Mouse (Mus musculus): ENCODE results near the gene Prelp. TPM values are rescaled to one million over a fixed set of nuclear protein-coding genes. Genes with fewer than 3 reads are reported as not detected.

The Prelp gene
- polyA plus RNA-seq, 1 experiment from 2014 or later, result 2.7 TPM

GRCm38 (mm10) chr1:133878825-133879423 lies 42.3 kb downstream of the Prelp start:
- Histone ChIP-seq H3K36me3 (ENCODE audit: control insufficient read depth, insufficient read depth, low read length) (no peaks in the 10 kb centered on the region), H3K27ac (ENCODE audit: low read length) (no peak overlapping the region), H3K9ac (ENCODE audit: low read depth, low read length) (no peak overlapping the region), H3K4me1 (ENCODE audit: control insufficient read depth, insufficient read depth, low read length) (peaks cover 24% of the 10 kb centered on the region), H3K9me3 (ENCODE audit: control insufficient read depth, low read length) (no peaks in the 10 kb centered on the region), H3K27me3 (replicated peaks; ENCODE audit: control insufficient read depth, insufficient read depth, low read length) (no peaks in the 10 kb centered on the region), H3K4me2 (ENCODE audit: low read depth, low read length) (no peak overlapping the region), H3K4me3 (ENCODE audit: low read length) (no peak overlapping the region)
- WGBS, result 61% methylated on average over 12 of the region's 12 CpGs
- ATAC-seq, result no peak

GRCm38 (mm10) chr1:133876936-133877335 lies 44.3 kb downstream of the Prelp start:
- no peak overlapping the region for H3K4me3 ChIP-seq (ENCODE audit: low read length)
- ATAC-seq, result peak; percentile 68; the same call in 1 of the 2 replicates
- peaks cover 7% of the 10 kb centered on the region for H3K4me1 ChIP-seq (ENCODE audit: control insufficient read depth, insufficient read depth, low read length)
- no peak overlapping the region for H3K4me2 ChIP-seq (ENCODE audit: low read depth, low read length)
- H3K36me3 ChIP-seq (ENCODE audit: control insufficient read depth, insufficient read depth, low read length), result no peaks in the 10 kb centered on the region
- WGBS, result 71% methylated on average over 7 of the region's 7 CpGs
- H3K9me3 ChIP-seq (ENCODE audit: control insufficient read depth, low read length), result no peaks in the 10 kb centered on the region
- H3K27me3 ChIP-seq (replicated peaks; ENCODE audit: control insufficient read depth, insufficient read depth, low read length), result no peaks in the 10 kb centered on the region
- no peak overlapping the region for H3K27ac ChIP-seq (ENCODE audit: low read length)
- H3K9ac ChIP-seq (ENCODE audit: low read depth, low read length), result no peak overlapping the region

GRCm38 (mm10) chr1:133873086-133873813 lies 48.0 kb downstream of the Prelp start:
- 82% methylated on average over 6 of the region's 6 CpGs for WGBS
- Histone ChIP-seq H3K4me2 (ENCODE audit: low read depth, low read length) (no peak overlapping the region), H3K27me3 (replicated peaks; ENCODE audit: control insufficient read depth, insufficient read depth, low read length) (no peaks in the 10 kb centered on the region), H3K4me3 (ENCODE audit: low read length) (no peak overlapping the region), H3K27ac (ENCODE audit: low read length) (no peak overlapping the region), H3K36me3 (ENCODE audit: control insufficient read depth, insufficient read depth, low read length) (no peaks in the 10 kb centered on the region), H3K9ac (ENCODE audit: low read depth, low read length) (no peak overlapping the region), H3K9me3 (ENCODE audit: control insufficient read depth, low read length) (no peaks in the 10 kb centered on the region), H3K4me1 (ENCODE audit: control insufficient read depth, insufficient read depth, low read length) (peaks cover 4% of the 10 kb centered on the region; the same call in 1 of the 2 replicates)
- ATAC-seq, result no peak

DNA sequence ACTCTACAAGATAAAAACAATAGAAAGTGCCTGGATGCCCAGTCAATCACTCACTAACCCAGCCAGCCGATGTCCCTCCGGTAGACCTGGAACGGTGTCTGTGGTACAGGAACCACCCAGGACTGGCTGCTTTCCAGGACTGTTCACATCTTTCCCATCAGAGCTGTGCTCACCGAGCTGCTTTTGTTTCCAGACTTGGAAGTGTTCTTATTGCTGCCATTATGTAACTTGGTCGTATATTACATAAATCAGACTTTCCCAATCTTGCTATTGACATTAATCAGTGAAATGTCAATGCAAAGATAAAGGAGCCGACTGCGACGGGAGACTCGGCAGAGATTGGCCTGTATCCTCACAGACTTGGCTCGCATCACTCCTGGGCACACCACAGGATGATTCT lies 50.0 kb downstream of the Prelp start:
- 74% methylated on average over 10 of the region's 10 CpGs for WGBS
- no peak overlapping the region for H3K9ac ChIP-seq (ENCODE audit: low read depth, low read length)

GRCm38 (mm10) chr1:133869221-133869620 lies 52.0 kb downstream of the Prelp start:
- Histone ChIP-seq H3K36me3 (ENCODE audit: control insufficient read depth, insufficient read depth, low read length) (no peaks in the 10 kb centered on the region), H3K27me3 (replicated peaks; ENCODE audit: control insufficient read depth, insufficient read depth, low read length) (no peaks in the 10 kb centered on the region), H3K4me1 (ENCODE audit: control insufficient read depth, insufficient read depth, low read length) (peaks cover under 1% of the 10 kb centered on the region; the same call in 1 of the 2 replicates), H3K9ac (ENCODE audit: low read depth, low read length) (no peak overlapping the region), H3K9me3 (ENCODE audit: control insufficient read depth, low read length) (no peaks in the 10 kb centered on the region), H3K4me2 (ENCODE audit: low read depth, low read length) (no peak overlapping the region), H3K4me3 (ENCODE audit: low read length) (no peak overlapping the region), H3K27ac (ENCODE audit: low read length) (no peak overlapping the region)
- no peak for ATAC-seq
- WGBS, result 60% methylated on average over 2 of the region's 2 CpGs

More for the DNA sequence above, 50.0 kb downstream of the Prelp start:
- H3K27ac ChIP-seq (ENCODE audit: low read length), result no peak overlapping the region
- H3K4me2 ChIP-seq (ENCODE audit: low read depth, low read length), result no peak overlapping the region
- no peak for ATAC-seq
- no peaks in the 10 kb centered on the region for H3K9me3 ChIP-seq (ENCODE audit: control insufficient read depth, low read length)
- no peaks in the 10 kb centered on the region for H3K4me1 ChIP-seq (ENCODE audit: control insufficient read depth, insufficient read depth, low read length)
- H3K27me3 ChIP-seq (replicated peaks; ENCODE audit: control insufficient read depth, insufficient read depth, low read length), result no peaks in the 10 kb centered on the region
- H3K4me3 ChIP-seq (ENCODE audit: low read length), result no peak overlapping the region
- H3K36me3 ChIP-seq (ENCODE audit: control insufficient read depth, insufficient read depth, low read length), result no peaks in the 10 kb centered on the region

GRCm38 (mm10) chr1:133863257-133863997 lies 57.8 kb downstream of the Prelp start:
- WGBS, result 17% methylated on average over 10 of the region's 10 CpGs
- Histone ChIP-seq H3K27me3 (replicated peaks; ENCODE audit: control insufficient read depth, insufficient read depth, low read length) (no peaks in the 10 kb centered on the region), H3K4me3 (ENCODE audit: low read length) (no peak overlapping the region), H3K4me1 (ENCODE audit: control insufficient read depth, insufficient read depth, low read length) (peaks cover 11% of the 10 kb centered on the region), H3K9me3 (ENCODE audit: control insufficient read depth, low read length) (no peaks in the 10 kb centered on the region), H3K27ac (ENCODE audit: low read length) (peak overlapping the region; percentile 64), H3K4me2 (ENCODE audit: low read depth, low read length) (no peak overlapping the region), H3K36me3 (ENCODE audit: control insufficient read depth, insufficient read depth, low read length) (no peaks in the 10 kb centered on the region), H3K9ac (ENCODE audit: low read depth, low read length) (no peak overlapping the region)
- ATAC-seq, result peak; percentile 58

DNA sequence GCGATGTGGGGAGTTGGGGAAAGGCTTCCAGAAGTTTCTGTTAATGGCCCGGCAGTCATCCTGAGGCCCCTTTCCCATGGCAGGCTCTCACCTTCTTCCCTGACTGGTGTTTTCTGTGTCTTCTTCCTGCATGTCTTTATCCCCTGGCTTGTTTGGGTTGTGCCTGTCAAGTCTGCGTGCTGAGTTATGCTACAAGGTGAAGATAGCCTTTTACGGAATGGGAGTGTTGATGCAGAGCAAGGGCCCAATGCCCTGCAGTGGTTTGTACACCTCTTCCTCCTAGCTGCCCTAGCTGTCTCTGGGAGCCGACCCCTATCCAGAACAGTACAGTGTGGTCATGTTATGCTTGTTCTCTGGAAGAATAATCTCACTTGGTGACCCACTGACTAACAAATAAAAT lies 60.2 kb downstream of the Prelp start:
- 54% methylated on average over 5 of the region's 5 CpGs for WGBS
- H3K27ac ChIP-seq (ENCODE audit: low read length), result no peak overlapping the region
- no peak overlapping the region for H3K9ac ChIP-seq (ENCODE audit: low read depth, low read length)
- H3K4me3 ChIP-seq (ENCODE audit: low read length), result no peak overlapping the region
- no peak overlapping the region for H3K4me2 ChIP-seq (ENCODE audit: low read depth, low read length)
- ATAC-seq, result no peak
- H3K36me3 ChIP-seq (ENCODE audit: control insufficient read depth, insufficient read depth, low read length), result no peaks in the 10 kb centered on the region
- peaks cover 11% of the 10 kb centered on the region for H3K4me1 ChIP-seq (ENCODE audit: control insufficient read depth, insufficient read depth, low read length)
- H3K9me3 ChIP-seq (ENCODE audit: control insufficient read depth, low read length), result no peaks in the 10 kb centered on the region
- no peaks in the 10 kb centered on the region for H3K27me3 ChIP-seq (replicated peaks; ENCODE audit: control insufficient read depth, insufficient read depth, low read length)

Other genes with a start within 250 kb of the Prelp start
- gene Lax1, start 231.3 kb downstream of the Prelp start, polyA plus RNA-seq (2015; fragmentation: Nextera tagmentation; extraction: Ambion mirVana), result 0.44 and 0.66 TPM in 2 replicates
- 14.8 and 14.9 TPM in 2 replicates for gene Atp2b4, start 120.4 kb downstream of the Prelp start, polyA plus RNA-seq (2015; fragmentation: Nextera tagmentation; extraction: Ambion mirVana)
- gene Optc, start 13.4 kb downstream of the Prelp start, polyA plus RNA-seq (2015; fragmentation: Nextera tagmentation; extraction: Ambion mirVana), result 1.1 and 1.3 TPM in 2 replicates
- 8.7 and 8.8 TPM in 2 replicates for gene Fmod, start 115.8 kb upstream of the Prelp start, polyA plus RNA-seq (2015; fragmentation: Nextera tagmentation; extraction: Ambion mirVana)
- gene Btg2, start 157.7 kb upstream of the Prelp start, polyA plus RNA-seq (2015; fragmentation: Nextera tagmentation; extraction: Ambion mirVana), result 42.9 and 43.2 TPM in 2 replicates
- not detected in 2 replicates for gene Chit1, start 189.8 kb upstream of the Prelp start, polyA plus RNA-seq (2015; fragmentation: Nextera tagmentation; extraction: Ambion mirVana)

All from intestine, embryonic 16.5 days (tissue).